Comparison of ENCODE assay signal across 8 mouse cellular contexts in the genomic region with DNA sequence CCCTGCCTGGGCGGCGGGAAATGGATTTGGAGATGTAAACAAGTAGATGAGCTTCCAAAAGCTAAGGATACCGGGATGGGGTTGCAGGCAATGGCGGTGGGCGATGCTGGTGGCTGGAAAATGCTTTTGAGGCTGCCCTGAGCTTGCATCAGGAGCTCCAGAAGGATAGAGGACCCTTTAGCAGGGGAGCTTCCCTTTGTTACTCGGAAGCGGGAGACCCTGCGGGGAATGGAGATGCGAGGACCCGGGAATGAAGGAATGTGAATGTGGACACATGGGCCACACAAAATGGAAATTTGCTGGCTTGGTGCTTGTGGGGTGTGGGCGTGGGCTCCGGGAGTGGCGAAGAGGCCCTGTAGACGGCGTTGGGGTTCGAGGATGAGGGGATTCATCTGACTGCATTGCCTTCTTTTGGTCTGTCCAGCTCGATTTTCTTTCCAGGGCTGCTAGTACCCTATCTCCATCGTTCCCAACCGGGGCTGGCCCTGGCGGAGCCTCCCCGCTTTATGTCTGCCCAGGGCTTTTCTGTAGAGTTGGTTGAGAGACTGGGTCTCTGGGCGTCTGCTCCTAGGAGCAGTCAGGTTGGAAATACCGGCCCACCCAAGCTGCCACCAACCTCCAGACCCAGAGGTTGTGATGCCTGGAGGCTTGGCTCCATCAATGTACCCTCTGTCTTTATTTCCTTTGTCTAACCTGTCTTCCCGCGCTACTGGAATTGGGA. TPM values are rescaled to one million over a fixed set of nuclear protein-coding genes. Genes with fewer than 3 reads are reported as not detected.
DNase-seq lines count a peak whose midpoint lies in the region; ATAC-seq lines count a peak whose summit lies in the region.

No protein-coding gene starts in this region.

- H3K9ac ChIP-seq in kidney, embryonic 15.5 days: peak overlapping the region; percentile 64
- peak overlapping the region; percentile 82 for H3K9ac ChIP-seq in embryonic facial prominence, embryonic 11.5 days (replicated peaks; ENCODE audit: low read length)
- H3K9ac ChIP-seq in hindbrain, embryonic 13.5 days: peak overlapping the region; percentile 84
- H3K9ac ChIP-seq in midbrain, embryonic 14.5 days (replicated peaks; ENCODE audit: low read length): peak overlapping the region; percentile 86

- no peaks in the 10 kb centered on the region for H3K9me3 ChIP-seq in kidney, embryonic 15.5 days (replicated peaks)
- H3K9me3 ChIP-seq in embryonic facial prominence, embryonic 11.5 days (replicated peaks; ENCODE audit: control insufficient read depth, low read length): no peaks in the 10 kb centered on the region
- no peaks in the 10 kb centered on the region for H3K9me3 ChIP-seq in hindbrain, embryonic 13.5 days
- no peaks in the 10 kb centered on the region for H3K9me3 ChIP-seq in midbrain, embryonic 14.5 days (ENCODE audit: control insufficient read depth, low read length)

- 0 out of 2 replicates have a peak, but pooled peaks have one; percentile 12 for ATAC-seq in kidney, embryonic 15.5 days (replicated peaks; ENCODE audit: low FRiP score)
- ATAC-seq in embryonic facial prominence, embryonic 11.5 days (replicated peaks; ENCODE audit: insufficient number of reproducible peaks, low FRiP score, low TSS enrichment, low read depth): no peak
- peak; percentile 49 for ATAC-seq in hindbrain, embryonic 13.5 days (ENCODE audit: low FRiP score)
- ATAC-seq in midbrain, embryonic 14.5 days (ENCODE audit: low FRiP score, low TSS enrichment): peak; percentile 20; the same call in 1 of the 2 replicates
- no peak for ATAC-seq in activated CD4-positive, CD25-positive, alpha-beta regulatory T cell, adult 4 months

- H3K4me2 ChIP-seq in kidney, embryonic 15.5 days: peak overlapping the region; percentile 88
- H3K4me2 ChIP-seq in embryonic facial prominence, embryonic 11.5 days (ENCODE audit: low read depth, low read length): peak overlapping the region; percentile 85
- H3K4me2 ChIP-seq in hindbrain, embryonic 13.5 days: peak overlapping the region; percentile 87
- H3K4me2 ChIP-seq in midbrain, embryonic 14.5 days (ENCODE audit: low read length): peak overlapping the region; percentile 62

- peak overlapping the region; percentile 70 for H3K4me3 ChIP-seq in kidney, embryonic 15.5 days (replicated peaks)
- peak overlapping the region; percentile 75 for H3K4me3 ChIP-seq in embryonic facial prominence, embryonic 11.5 days (ENCODE audit: low read depth, low read length)
- peak overlapping the region; percentile 71 for H3K4me3 ChIP-seq in hindbrain, embryonic 13.5 days
- peak overlapping the region; percentile 71 for H3K4me3 ChIP-seq in midbrain, embryonic 14.5 days (replicated peaks; ENCODE audit: low read depth, low read length)

- H3K27me3 ChIP-seq in kidney, embryonic 15.5 days: no peaks in the 10 kb centered on the region
- H3K27me3 ChIP-seq in embryonic facial prominence, embryonic 11.5 days (ENCODE audit: control insufficient read depth, insufficient read depth, low read length): no peaks in the 10 kb centered on the region
- H3K27me3 ChIP-seq in hindbrain, embryonic 13.5 days: peaks cover 7% of the 10 kb centered on the region; the same call in 1 of the 2 replicates
- H3K27me3 ChIP-seq in midbrain, embryonic 14.5 days (ENCODE audit: control insufficient read depth, insufficient read depth, low read length): no peaks in the 10 kb centered on the region

- no peak for DNase-seq in kidney, adult 8-10 months
- peak; percentile 47 for DNase-seq in embryonic facial prominence, embryonic 11.5 days (ENCODE audit: low spot score)
- DNase-seq in midbrain, embryonic 14.5 days: peak; percentile 64
- no peak for DNase-seq in left cerebral cortex, adult 8-10 months (ENCODE audit: low spot score in 2 of 2)
- no peak for DNase-seq in gastrocnemius, adult 8-10 months (ENCODE audit: low spot score in 2 of 2)

- no peaks in the 10 kb centered on the region for H3K36me3 ChIP-seq in kidney, embryonic 15.5 days
- H3K36me3 ChIP-seq in embryonic facial prominence, embryonic 11.5 days (replicated peaks; ENCODE audit: control insufficient read depth, insufficient read depth, low read depth, low read length): no peaks in the 10 kb centered on the region
- H3K36me3 ChIP-seq in hindbrain, embryonic 13.5 days: peaks cover 3% of the 10 kb centered on the region; the same call in 1 of the 2 replicates
- H3K36me3 ChIP-seq in midbrain, embryonic 14.5 days (ENCODE audit: control insufficient read depth, insufficient read depth, low read length): peaks cover under 1% of the 10 kb centered on the region; the same call in 1 of the 2 replicates

- peak overlapping the region; percentile 79 for H3K27ac ChIP-seq in kidney, embryonic 15.5 days
- no peak overlapping the region for H3K27ac ChIP-seq in embryonic facial prominence, embryonic 11.5 days (replicated peaks; ENCODE audit: low read depth, low read length)
- peak overlapping the region; percentile 89 for H3K27ac ChIP-seq in hindbrain, embryonic 13.5 days
- H3K27ac ChIP-seq in midbrain, embryonic 14.5 days (replicated peaks; ENCODE audit: low read depth, low read length): peak overlapping the region; percentile 89

- 5% methylated on average over 25 of the region's 25 CpGs for WGBS in kidney, embryonic 15.5 days
- 3% methylated on average over 25 of the region's 25 CpGs for WGBS in embryonic facial prominence, embryonic 11.5 days
- 3% methylated on average over 25 of the region's 25 CpGs for WGBS in hindbrain, embryonic 13.5 days
- WGBS in midbrain, embryonic 14.5 days: 1% methylated on average over 25 of the region's 25 CpGs

- H3K4me1 ChIP-seq in kidney, embryonic 15.5 days: peaks cover 59% of the 10 kb centered on the region
- H3K4me1 ChIP-seq in embryonic facial prominence, embryonic 11.5 days (ENCODE audit: control insufficient read depth, insufficient read depth, low read length): no peaks in the 10 kb centered on the region; the same call in 1 of the 2 replicates
- peaks cover 50% of the 10 kb centered on the region for H3K4me1 ChIP-seq in hindbrain, embryonic 13.5 days (replicated peaks)
- peaks cover 25% of the 10 kb centered on the region for H3K4me1 ChIP-seq in midbrain, embryonic 14.5 days (ENCODE audit: control insufficient read depth, insufficient read depth, low read length)

RNA-seq across cellular contexts. Expression of gene Fxyd6, which starts 0.8 kb away (rescaled TPM):
- polyA plus RNA-seq in kidney, embryonic 15.5 days (2015; fragmentation: Nextera tagmentation; extraction: Ambion mirVana): 178 and 187 TPM in 2 replicates
- 83.0 and 93.1 TPM in 2 replicates for polyA plus RNA-seq in embryonic facial prominence, embryonic 11.5 days (2014; fragmentation: Nextera tagmentation; extraction: Ambion mirVana)
- polyA plus RNA-seq in hindbrain, embryonic 13.5 days (2015; fragmentation: Nextera tagmentation; extraction: Ambion mirVana): 354 and 379 TPM in 2 replicates
- polyA plus RNA-seq in midbrain, embryonic 14.5 days (2014; fragmentation: Nextera tagmentation; extraction: Ambion mirVana): 348 and 508 TPM in 2 replicates
- total RNA-seq in left cerebral cortex, adult 8-10 months (2022): 100 to 1,000 TPM; 102 to 119 (median 108) TPM
- total RNA-seq in gastrocnemius, adult 8-10 months (2022): 10 to 100 TPM; 42.6 to 50.9 (median 47.3) TPM
- 1 to 10 TPM in 1 of 2 experiments, not detected in 1; 1.1 TPM for polyA plus RNA-seq in activated CD4-positive, CD25-positive, alpha-beta regulatory T cell, adult 4 months (2017; shearing (Covaris generic))

RNA-seq across cellular contexts. Expression of gene Fxyd2, which starts 28.7 kb away (rescaled TPM):
- 451 and 476 TPM in 2 replicates for polyA plus RNA-seq in kidney, embryonic 15.5 days (2015; fragmentation: Nextera tagmentation; extraction: Ambion mirVana)
- polyA plus RNA-seq in embryonic facial prominence, embryonic 11.5 days (2014; fragmentation: Nextera tagmentation; extraction: Ambion mirVana): 1.7 and 1.9 TPM in 2 replicates
- 4.5 and 6.4 TPM in 2 replicates for polyA plus RNA-seq in hindbrain, embryonic 13.5 days (2015; fragmentation: Nextera tagmentation; extraction: Ambion mirVana)
- polyA plus RNA-seq in midbrain, embryonic 14.5 days (2014; fragmentation: Nextera tagmentation; extraction: Ambion mirVana): 8.0 and 14.1 TPM in 2 replicates
- 10 to 100 TPM in 1 of 4 experiments, 1 to 10 TPM in 3; 6.5 to 11.3 (median 7.9) TPM for total RNA-seq in left cerebral cortex, adult 8-10 months (2022)
- total RNA-seq in gastrocnemius, adult 8-10 months (2022): 1 to 10 TPM in 2 of 4 experiments, under 1 TPM in 1, not detected in 1; 0.88 to 3.6 (median 1.7) TPM
- polyA plus RNA-seq in activated CD4-positive, CD25-positive, alpha-beta regulatory T cell, adult 4 months (2017; shearing (Covaris generic)): 1 to 10 TPM in 1 of 2 experiments, not detected in 1; 4.3 TPM

RNA-seq across cellular contexts. Expression of gene Tmprss13, which starts 51.9 kb away (rescaled TPM):
- 0.23 and 0.38 TPM in 2 replicates for polyA plus RNA-seq in kidney, embryonic 15.5 days (2015; fragmentation: Nextera tagmentation; extraction: Ambion mirVana)
- polyA plus RNA-seq in embryonic facial prominence, embryonic 11.5 days (2014; fragmentation: Nextera tagmentation; extraction: Ambion mirVana): 0.55 and 0.74 TPM in 2 replicates
- polyA plus RNA-seq in hindbrain, embryonic 13.5 days (2015; fragmentation: Nextera tagmentation; extraction: Ambion mirVana): not detected in 2 replicates
- 0.07 TPM in 1 of 2 replicates, not detected in the other for polyA plus RNA-seq in midbrain, embryonic 14.5 days (2014; fragmentation: Nextera tagmentation; extraction: Ambion mirVana)
- total RNA-seq in left cerebral cortex, adult 8-10 months (2022): not detected
- total RNA-seq in gastrocnemius, adult 8-10 months (2022): 1 to 10 TPM in 1 of 4 experiments, under 1 TPM in 3; 0.16 to 1.3 (median 0.50) TPM
- 1 to 10 TPM; 8.2 to 9.2 TPM for polyA plus RNA-seq in activated CD4-positive, CD25-positive, alpha-beta regulatory T cell, adult 4 months (2017; shearing (Covaris generic))

RNA-seq across cellular contexts. Expression of gene Dscaml1, which starts 55.7 kb away (rescaled TPM):
- 0.13 and 0.30 TPM in 2 replicates for polyA plus RNA-seq in kidney, embryonic 15.5 days (2015; fragmentation: Nextera tagmentation; extraction: Ambion mirVana)
- 0.76 and 0.86 TPM in 2 replicates for polyA plus RNA-seq in embryonic facial prominence, embryonic 11.5 days (2014; fragmentation: Nextera tagmentation; extraction: Ambion mirVana)
- polyA plus RNA-seq in hindbrain, embryonic 13.5 days (2015; fragmentation: Nextera tagmentation; extraction: Ambion mirVana): 11.1 and 11.2 TPM in 2 replicates
- polyA plus RNA-seq in midbrain, embryonic 14.5 days (2014; fragmentation: Nextera tagmentation; extraction: Ambion mirVana): 12.4 and 14.8 TPM in 2 replicates
- 10 to 100 TPM; 42.5 to 65.6 (median 47.0) TPM for total RNA-seq in left cerebral cortex, adult 8-10 months (2022)
- total RNA-seq in gastrocnemius, adult 8-10 months (2022): not detected
- not detected for polyA plus RNA-seq in activated CD4-positive, CD25-positive, alpha-beta regulatory T cell, adult 4 months (2017; shearing (Covaris generic))

Comparison
In these comparisons a context has a peak if more than half of its experiments do, and no peak if none do; other contexts are left out.
1. ATAC-seq: peak in kidney, embryonic 15.5 days (single experiment), hindbrain, embryonic 13.5 days (single experiment) and midbrain, embryonic 14.5 days (single experiment); none in embryonic facial prominence, embryonic 11.5 days (single experiment) and activated CD4-positive, CD25-positive, alpha-beta regulatory T cell, adult 4 months (single experiment).
2. DNase-seq: peak in embryonic facial prominence, embryonic 11.5 days (single experiment) and midbrain, embryonic 14.5 days (single experiment); none in kidney, adult 8-10 months (0 of 2), left cerebral cortex, adult 8-10 months (0 of 2) and gastrocnemius, adult 8-10 months (0 of 2).
3. RNA of gene Fxyd6, which starts 0.8 kb away (polyA plus RNA-seq): 354 to 379 TPM in hindbrain, embryonic 13.5 days, 348 to 508 TPM in midbrain, embryonic 14.5 days, 178 to 187 TPM in kidney, embryonic 15.5 days and 83.0 to 93.1 TPM in embryonic facial prominence, embryonic 11.5 days; 1.1 TPM in activated CD4-positive, CD25-positive, alpha-beta regulatory T cell, adult 4 months; every median in the first group is over 10 times any median in the second.
4. RNA of gene Fxyd2, which starts 28.7 kb away (polyA plus RNA-seq): 451 to 476 TPM in kidney, embryonic 15.5 days; 8.0 to 14.1 TPM in midbrain, embryonic 14.5 days, 4.5 to 6.4 TPM in hindbrain, embryonic 13.5 days, 4.3 TPM in activated CD4-positive, CD25-positive, alpha-beta regulatory T cell, adult 4 months and 1.7 to 1.9 TPM in embryonic facial prominence, embryonic 11.5 days; every median in the first group is over 10 times any median in the second.
5. Peak in every context shown above with its lines, with median percentiles within 50 percentile points of each other: H3K4me2 ChIP-seq, H3K4me3 ChIP-seq and H3K9ac ChIP-seq.